ENCODE assay signal across 22 mouse cellular contexts in the genomic region with DNA sequence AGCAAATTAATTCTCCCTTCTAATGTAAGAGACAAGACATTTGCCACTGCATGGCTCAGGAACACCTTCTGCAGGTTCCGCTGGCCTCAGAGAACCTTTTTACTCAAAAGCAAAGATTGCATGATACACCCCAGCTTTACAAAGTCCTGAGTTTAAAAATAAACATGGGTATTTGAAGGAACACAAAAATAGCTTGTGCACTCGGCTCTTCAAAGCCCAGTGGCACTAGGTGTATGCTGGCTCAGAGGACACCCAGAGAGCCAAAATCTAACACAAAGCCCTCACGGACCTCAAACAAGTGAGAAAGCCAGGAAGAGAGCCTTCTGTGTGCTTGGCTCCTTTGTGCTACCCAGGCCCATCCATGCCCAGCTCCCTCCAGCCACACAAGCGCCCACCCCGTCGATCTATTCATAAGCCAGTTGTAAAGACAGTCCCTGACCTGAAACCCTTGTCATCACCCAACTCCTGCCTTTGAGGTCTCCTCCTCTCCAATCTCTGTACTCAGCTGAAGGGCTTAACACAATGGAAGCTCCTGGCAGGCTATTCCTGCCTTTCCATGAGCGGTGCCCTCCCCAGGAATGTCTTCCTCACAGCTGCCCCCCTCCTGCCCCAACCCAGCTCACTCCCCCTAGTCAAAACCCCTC. TPM values are rescaled to one million over a fixed set of nuclear protein-coding genes. Genes with fewer than 3 reads are reported as not detected.
DNase-seq lines count a peak whose midpoint lies in the region; ATAC-seq lines count a peak whose summit lies in the region.
"Had no signal": no experiment of that assay in that cellular context is flagged by ENCODE, and none has a peak within 500 bp of the region (broad histone marks: within the 10 kb centered on the region; RNA-seq: fewer than 3 reads in every experiment).

No protein-coding gene starts in this region.

- no peak overlapping the region for H3K4me2 ChIP-seq in midbrain, embryonic 11.5 days
- H3K4me2 ChIP-seq in midbrain, embryonic 13.5 days (replicated peaks), result no peak overlapping the region
- peak overlapping the region; percentile 40 for H3K4me2 ChIP-seq in heart, embryonic 11.5 days
- H3K4me2 ChIP-seq: embryonic facial prominence, embryonic 13.5 days; limb, embryonic 15.5 days had no signal

- peak; percentile 94 for DNase-seq in heart, adult 11 months
- no peak for DNase-seq in heart, postnatal 14 days
- peak; percentile 79 for DNase-seq in midbrain, embryonic 11.5 days (ENCODE audit: low spot score, missing footprints)
- DNase-seq in heart, postnatal 10 days, result peak; percentile 41 to 47
- no peak for DNase-seq in spleen, postnatal 10 days (ENCODE audit: low spot score in 2 of 2)
- no peak for DNase-seq in adrenal gland, postnatal 25 days
- DNase-seq: adrenal gland, adult 2 months; cerebellum, adult 9-11 months; gastrocnemius, postnatal 14 days; kidney, adult 18-20 months; liver, postnatal 0 days; lung, postnatal 14 days; spleen, adult 18-20 months; thymus, adult 18-20 months; thymus, postnatal 4 days had no signal

- H3K9me3 ChIP-seq in midbrain, embryonic 11.5 days (ENCODE audit: control insufficient read depth, low read length), result no peaks in the 10 kb centered on the region
- H3K9me3 ChIP-seq in midbrain, embryonic 13.5 days, result no peaks in the 10 kb centered on the region
- H3K9me3 ChIP-seq in heart, embryonic 11.5 days (replicated peaks; ENCODE audit: control insufficient read depth, low read length), result no peaks in the 10 kb centered on the region
- H3K9me3 ChIP-seq: embryonic facial prominence, embryonic 13.5 days; limb, embryonic 15.5 days; megakaryocyte, embryonic 14.5 days had no signal

- intact Hi-C loops in heart, postnatal 14 days (cut with DNase I), result no loop called here
- intact Hi-C loops in heart, postnatal 10 days (cut with DNase I), result no loop called here

- no peak overlapping the region for H3K27ac ChIP-seq in midbrain, embryonic 11.5 days (ENCODE audit: low read depth, low read length)
- H3K27ac ChIP-seq in midbrain, embryonic 13.5 days, result no peak overlapping the region
- peak overlapping the region; percentile 72 for H3K27ac ChIP-seq in heart, embryonic 11.5 days (ENCODE audit: low read depth, low read length)
- H3K27ac ChIP-seq: embryonic facial prominence, embryonic 13.5 days; kidney, postnatal 0 days; limb, embryonic 15.5 days had no signal

- H3K9ac ChIP-seq in midbrain, embryonic 11.5 days (ENCODE audit: low read length), result no peak overlapping the region
- no peak overlapping the region for H3K9ac ChIP-seq in midbrain, embryonic 13.5 days (replicated peaks)
- peak overlapping the region; percentile 40; the same call in 1 of the 2 replicates for H3K9ac ChIP-seq in heart, embryonic 11.5 days (ENCODE audit: low read depth, low read length)
- H3K9ac ChIP-seq: embryonic facial prominence, embryonic 13.5 days; limb, embryonic 15.5 days; liver, postnatal 0 days had no signal

- H3K36me3 ChIP-seq in midbrain, embryonic 11.5 days (ENCODE audit: control insufficient read depth, insufficient read depth, low read length), result no peaks in the 10 kb centered on the region
- no peaks in the 10 kb centered on the region for H3K36me3 ChIP-seq in midbrain, embryonic 13.5 days
- H3K36me3 ChIP-seq in heart, embryonic 11.5 days (ENCODE audit: control insufficient read depth, insufficient read depth, low read length), result no peaks in the 10 kb centered on the region
- H3K36me3 ChIP-seq: embryonic facial prominence, embryonic 13.5 days; limb, embryonic 15.5 days had no signal

- H3K27me3 ChIP-seq in midbrain, embryonic 11.5 days (ENCODE audit: control insufficient read depth, insufficient read depth, low read length), result no peaks in the 10 kb centered on the region
- H3K27me3 ChIP-seq in midbrain, embryonic 13.5 days, result no peaks in the 10 kb centered on the region
- no peaks in the 10 kb centered on the region for H3K27me3 ChIP-seq in heart, embryonic 11.5 days (ENCODE audit: control insufficient read depth, insufficient read depth, low read length)
- H3K27me3 ChIP-seq: embryonic facial prominence, embryonic 13.5 days; limb, embryonic 15.5 days had no signal

- no peak overlapping the region for H3K4me3 ChIP-seq in midbrain, embryonic 11.5 days (ENCODE audit: low read depth, low read length)
- H3K4me3 ChIP-seq in midbrain, embryonic 13.5 days (replicated peaks), result no peak overlapping the region
- H3K4me3 ChIP-seq in heart, embryonic 11.5 days (ENCODE audit: low read depth, low read length), result no peak overlapping the region
- H3K4me3 ChIP-seq: embryonic facial prominence, embryonic 13.5 days; limb, embryonic 15.5 days; megakaryocyte, embryonic 14.5 days; myocyte had no signal

- 66% methylated on average over 7 of the region's 7 CpGs for WGBS in midbrain, embryonic 11.5 days
- 72% methylated on average over 7 of the region's 7 CpGs for WGBS in midbrain, embryonic 13.5 days
- WGBS in heart, embryonic 11.5 days (ENCODE audit: insufficient replicate concordance), result 43% methylated on average over 7 of the region's 7 CpGs

- no peak for ATAC-seq in midbrain, embryonic 11.5 days (ENCODE audit: low FRiP score)
- no peak for ATAC-seq in midbrain, embryonic 13.5 days
- peak; percentile 62; the same call in 1 of the 2 replicates for ATAC-seq in heart, embryonic 11.5 days (replicated peaks; ENCODE audit: insufficient number of reproducible peaks, low FRiP score, low TSS enrichment)
- ATAC-seq: liver, postnatal 0 days had no signal

- H3K4me1 ChIP-seq in midbrain, embryonic 11.5 days (ENCODE audit: control insufficient read depth, insufficient read depth, low read length), result peaks cover 2% of the 10 kb centered on the region; the same call in 1 of the 2 replicates
- peaks cover 7% of the 10 kb centered on the region; the same call in 1 of the 2 replicates for H3K4me1 ChIP-seq in midbrain, embryonic 13.5 days (replicated peaks)
- H3K4me1 ChIP-seq in heart, embryonic 11.5 days (ENCODE audit: control insufficient read depth, insufficient read depth, low read length), result peaks cover 52% of the 10 kb centered on the region
- H3K4me1 ChIP-seq: embryonic facial prominence, embryonic 13.5 days; limb, embryonic 15.5 days had no signal

RNA-seq across cellular contexts. Expression of a gene that starts 23.4 kb away (rescaled TPM):
- total RNA-seq in heart, postnatal 14 days (2021), result 10 to 100 TPM; 69.7 to 70.8 TPM
- 19.6 and 22.4 TPM in 2 replicates for polyA plus RNA-seq in midbrain, embryonic 11.5 days (2014; fragmentation: Nextera tagmentation; extraction: Ambion mirVana)
- 15.4 and 16.4 TPM in 2 replicates for polyA plus RNA-seq in midbrain, embryonic 13.5 days (2015; fragmentation: Nextera tagmentation; extraction: Ambion mirVana)
- polyA plus RNA-seq in heart, embryonic 11.5 days (2014; fragmentation: Nextera tagmentation; extraction: Ambion mirVana), result 121 and 129 TPM in 2 replicates
- total RNA-seq in heart, postnatal 10 days (2021), result 10 to 100 TPM; 58.8 to 59.7 TPM
- 2.4 and 2.6 TPM in 2 replicates for total RNA-seq in adrenal gland, postnatal 25 days (2021)
- polyA plus RNA-seq: myocyte had no signal

Comparison
In these comparisons a context has a peak if more than half of its experiments do, and no peak if none do; other contexts are left out.
1. DNase-seq: peak in heart, adult 11 months (single experiment), midbrain, embryonic 11.5 days (single experiment) and heart, postnatal 10 days (2 of 2); none in heart, postnatal 14 days (0 of 2), spleen, postnatal 10 days (0 of 2) and adrenal gland, postnatal 25 days (single experiment).
2. RNA of a gene that starts 23.4 kb away (total RNA-seq): 69.7 to 70.8 TPM in heart, postnatal 14 days and 58.8 to 59.7 TPM in heart, postnatal 10 days; 2.4 to 2.6 TPM in adrenal gland, postnatal 25 days; every median in the first group is over 10 times any median in the second.